ENCODE assay signal across 32 mouse cellular contexts in genomic region chr8:18210067-18210466, GRCm38 (mm10).
"Had no signal": no experiment of that assay in that cellular context is flagged by ENCODE, and none has a peak within 500 bp of the region (broad histone marks: within the 10 kb centered on the region; RNA-seq: fewer than 3 reads in every experiment).

No protein-coding gene starts in this region.

- DNase-seq: left cerebral cortex, postnatal 4 days; liver; liver, embryonic 13.5 days; liver, postnatal 0 days; lung, adult 18-20 months; lung, adult 2 months; lung, embryonic 14.5 days; lung, postnatal 10 days; lung, postnatal 14 days; lung, postnatal 36 days; lung, postnatal 4 days; midbrain, embryonic 14.5 days had no signal

- H3K9me3 ChIP-seq: limb, embryonic 10.5 days; limb, embryonic 12.5 days; limb, embryonic 13.5 days; limb, embryonic 15.5 days; liver, embryonic 12.5 days; liver, embryonic 13.5 days; liver, embryonic 15.5 days; lung, embryonic 15.5 days; midbrain, embryonic 10.5 days; midbrain, embryonic 12.5 days; midbrain, embryonic 13.5 days; midbrain, embryonic 15.5 days; neural tube, embryonic 12.5 days had no signal

- H3K36me3 ChIP-seq: limb, embryonic 10.5 days; limb, embryonic 12.5 days; limb, embryonic 13.5 days; limb, embryonic 15.5 days; liver, embryonic 12.5 days; liver, embryonic 13.5 days; liver, embryonic 15.5 days; lung, embryonic 15.5 days; midbrain, embryonic 10.5 days; midbrain, embryonic 12.5 days; midbrain, embryonic 13.5 days; midbrain, embryonic 15.5 days; neural tube, embryonic 12.5 days had no signal

- H3K4me1 ChIP-seq: limb, embryonic 10.5 days; limb, embryonic 12.5 days; limb, embryonic 13.5 days; limb, embryonic 15.5 days; liver, embryonic 12.5 days; liver, embryonic 13.5 days; liver, embryonic 15.5 days; lung, embryonic 15.5 days; midbrain, embryonic 10.5 days; midbrain, embryonic 12.5 days; midbrain, embryonic 13.5 days; midbrain, embryonic 15.5 days; neural tube, embryonic 12.5 days had no signal

- ATAC-seq: liver, embryonic 12.5 days; liver, postnatal 0 days; lung, postnatal 0 days; midbrain, embryonic 13.5 days; midbrain, embryonic 15.5 days; midbrain, embryonic 16.5 days had no signal

- H3K27me3 ChIP-seq: limb, embryonic 12.5 days; limb, embryonic 13.5 days; limb, embryonic 15.5 days; liver, embryonic 12.5 days; liver, embryonic 13.5 days; liver, embryonic 15.5 days; lung, embryonic 15.5 days; megakaryocyte, embryonic 14.5 days; midbrain, embryonic 12.5 days; midbrain, embryonic 13.5 days; midbrain, embryonic 15.5 days; neural tube, embryonic 12.5 days had no signal

- H3K27ac ChIP-seq: limb, embryonic 10.5 days; limb, embryonic 12.5 days; limb, embryonic 13.5 days; limb, embryonic 15.5 days; liver, embryonic 12.5 days; liver, embryonic 13.5 days; liver, embryonic 14.5 days; liver, embryonic 15.5 days; lung, embryonic 15.5 days; macrophage; midbrain, embryonic 10.5 days; midbrain, embryonic 12.5 days; midbrain, embryonic 13.5 days; midbrain, embryonic 15.5 days; neural tube, embryonic 12.5 days had no signal

- H3K9ac ChIP-seq: limb, embryonic 12.5 days; limb, embryonic 13.5 days; limb, embryonic 15.5 days; liver, embryonic 12.5 days; liver, embryonic 13.5 days; liver, embryonic 14.5 days; liver, embryonic 15.5 days; liver, postnatal 0 days; lung, embryonic 14.5 days; lung, embryonic 15.5 days; midbrain, embryonic 12.5 days; midbrain, embryonic 13.5 days; midbrain, embryonic 15.5 days; neural tube, embryonic 12.5 days had no signal

- H3K4me2 ChIP-seq: limb, embryonic 12.5 days; limb, embryonic 13.5 days; limb, embryonic 15.5 days; liver, embryonic 11.5 days; liver, embryonic 12.5 days; liver, embryonic 13.5 days; liver, embryonic 15.5 days; lung, embryonic 14.5 days; lung, embryonic 15.5 days; midbrain, embryonic 11.5 days; midbrain, embryonic 12.5 days; midbrain, embryonic 13.5 days; midbrain, embryonic 15.5 days; neural tube, embryonic 12.5 days had no signal

- H3K4me3 ChIP-seq: limb, embryonic 10.5 days; limb, embryonic 12.5 days; limb, embryonic 13.5 days; limb, embryonic 15.5 days; liver, embryonic 12.5 days; liver, embryonic 13.5 days; liver, embryonic 15.5 days; lung, embryonic 15.5 days; megakaryocyte, embryonic 14.5 days; midbrain, embryonic 10.5 days; midbrain, embryonic 12.5 days; midbrain, embryonic 13.5 days; midbrain, embryonic 15.5 days; myocyte; neural tube, embryonic 12.5 days had no signal
